Mouse (Mus musculus): ENCODE data around the gene Agap3. TPM values are rescaled to one million over a fixed set of nuclear protein-coding genes. Genes with fewer than 3 reads are reported as not detected.

Agap3 gene
- 9.0 and 10.3 TPM in 2 replicates for polyA plus RNA-seq (2015; fragmentation: Nextera tagmentation; extraction: Ambion mirVana)

DNA sequence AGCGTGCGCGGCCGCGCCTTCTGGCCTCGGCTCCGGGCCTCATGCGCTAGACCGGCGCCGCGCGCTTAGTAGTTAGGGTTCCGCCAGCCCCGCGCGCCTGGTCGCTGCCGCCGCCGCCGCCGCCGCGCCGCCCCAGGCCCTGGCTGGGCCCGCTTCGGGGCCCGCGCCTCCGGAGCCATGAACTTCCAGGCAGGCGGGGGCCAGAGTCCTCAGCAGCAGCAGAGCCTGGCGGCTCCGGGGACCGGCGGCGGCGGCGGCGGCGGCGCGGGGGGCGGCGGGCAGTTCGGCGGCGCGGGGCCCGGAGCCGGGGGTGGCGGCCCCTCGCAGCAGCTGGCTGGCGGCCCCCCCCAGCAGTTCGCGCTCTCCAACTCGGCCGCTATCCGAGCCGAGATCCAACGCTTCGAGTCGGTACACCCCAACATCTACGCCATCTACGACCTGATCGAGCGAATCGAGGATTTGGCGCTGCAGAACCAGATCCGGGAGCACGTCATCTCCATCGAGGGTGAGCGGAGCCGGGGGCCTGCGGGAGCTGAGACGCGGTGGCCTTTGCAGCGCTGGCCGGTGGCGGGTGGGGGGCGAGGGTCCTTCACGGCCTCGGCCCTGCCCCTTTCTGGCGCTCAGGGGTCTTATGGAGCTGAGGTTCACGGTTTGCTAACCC is at the start of gene Agap3:
TSS of gene Agap3 (plus strand) at position 148 of the 661 bp plus-strand sequence.
- Histone ChIP-seq H3K4me2 (peak within 1 kb of the TSS; percentile 100), H3K27ac (peak within 1 kb of the TSS; percentile 95), H3K9me3 (replicated peaks) (no peaks in the 10 kb centered on the region), H3K9ac (peak within 1 kb of the TSS; percentile 93), H3K4me3 (replicated peaks) (peak within 1 kb of the TSS; percentile 85), H3K36me3 (peaks cover 11% of the 10 kb centered on the region; the same call in 1 of the 2 replicates), H3K27me3 (no peaks in the 10 kb centered on the region), H3K4me1 (replicated peaks) (peaks cover 71% of the 10 kb centered on the region)
- peak; percentile 32 for DNase-seq
- no peak; the same call in 1 of the 2 replicates for ATAC-seq (ENCODE audit: low read depth)
- WGBS (ENCODE audit: insufficient replicate concordance), result under 1% methylated on average over 76 of the region's 85 CpGs

- Histone ChIP-seq H3K4me3 (replicated peaks) (no peak overlapping the region), H3K27ac (peak overlapping the region; percentile 2), H3K9me3 (replicated peaks) (no peaks in the 10 kb centered on the region), H3K27me3 (no peaks in the 10 kb centered on the region), H3K4me1 (replicated peaks) (peaks cover 22% of the 10 kb centered on the region), H3K36me3 (peaks cover 73% of the 10 kb centered on the region), H3K4me2 (no peak overlapping the region), H3K9ac (no peak overlapping the region)
- 58% methylated on average over 6 of the region's 6 CpGs for WGBS (ENCODE audit: insufficient replicate concordance)
- no peak for ATAC-seq (ENCODE audit: low read depth)
- DNase-seq, result no peak
Observed at GRCm38 (mm10) chr5:24404594-24405360, 47.2 kb upstream of the Agap3 start.

GRCm38 (mm10) chr5:24405389-24405876 is 46.5 kb upstream of the Agap3 start:
- H3K9ac ChIP-seq, result no peak overlapping the region
- no peaks in the 10 kb centered on the region for H3K9me3 ChIP-seq (replicated peaks)
- ATAC-seq (ENCODE audit: low read depth) (no peak), DNase-seq (no peak)
- peak overlapping the region; percentile 2; the same call in 1 of the 2 replicates for H3K27ac ChIP-seq
- H3K4me2 ChIP-seq, result no peak overlapping the region
- peaks cover 67% of the 10 kb centered on the region for H3K36me3 ChIP-seq
- no peak overlapping the region for H3K4me3 ChIP-seq (replicated peaks)
- H3K27me3 ChIP-seq, result no peaks in the 10 kb centered on the region
- WGBS (ENCODE audit: insufficient replicate concordance), result 58% methylated on average over 3 of the region's 3 CpGs
- peaks cover 22% of the 10 kb centered on the region for H3K4me1 ChIP-seq (replicated peaks)

GRCm38 (mm10) chr5:24408651-24409050 is 43.3 kb upstream of the Agap3 start:
- H3K4me2 ChIP-seq, result no peak overlapping the region
- H3K36me3 ChIP-seq, result peaks cover 36% of the 10 kb centered on the region
- ATAC-seq (ENCODE audit: low read depth), result no peak
- H3K27ac ChIP-seq, result no peak overlapping the region
- H3K9ac ChIP-seq, result no peak overlapping the region
- peaks cover 22% of the 10 kb centered on the region for H3K4me1 ChIP-seq (replicated peaks)
- DNase-seq, result no peak
- WGBS (ENCODE audit: insufficient replicate concordance), result 76% methylated on average over 13 of the region's 13 CpGs
- H3K9me3 ChIP-seq (replicated peaks), result no peaks in the 10 kb centered on the region
- peaks cover 27% of the 10 kb centered on the region for H3K27me3 ChIP-seq
- H3K4me3 ChIP-seq (replicated peaks), result no peak overlapping the region

DNA sequence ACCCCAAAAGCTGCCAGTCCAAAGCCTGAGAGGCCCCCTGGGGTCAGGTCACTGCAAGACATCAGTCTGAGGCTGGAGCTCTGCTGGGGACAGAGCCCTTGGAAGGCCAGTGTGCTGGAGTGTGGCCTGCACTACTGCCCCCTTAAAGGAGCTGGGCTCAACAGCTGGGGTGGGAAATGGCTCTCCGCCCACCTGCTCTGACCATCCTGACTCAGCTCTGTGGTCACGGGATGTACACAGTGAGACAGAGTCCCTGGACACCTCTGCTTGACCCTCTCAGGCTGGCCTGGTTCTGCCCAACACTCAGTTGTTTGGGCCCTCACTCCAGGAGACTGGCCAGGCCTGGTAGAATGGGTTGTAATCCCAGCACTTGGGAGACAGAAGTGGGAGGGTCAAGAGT is 42.5 kb upstream of the Agap3 start:
- Histone ChIP-seq H3K27me3 (peaks cover 35% of the 10 kb centered on the region), H3K4me2 (no peak overlapping the region), H3K9ac (no peak overlapping the region), H3K4me3 (replicated peaks) (no peak overlapping the region), H3K4me1 (replicated peaks) (peaks cover 15% of the 10 kb centered on the region), H3K27ac (no peak overlapping the region), H3K36me3 (peaks cover 30% of the 10 kb centered on the region), H3K9me3 (replicated peaks) (no peaks in the 10 kb centered on the region)
- 75% methylated on average over 2 of the region's 2 CpGs for WGBS (ENCODE audit: insufficient replicate concordance)
- no peak for ATAC-seq (ENCODE audit: low read depth)
- DNase-seq, result no peak

DNA sequence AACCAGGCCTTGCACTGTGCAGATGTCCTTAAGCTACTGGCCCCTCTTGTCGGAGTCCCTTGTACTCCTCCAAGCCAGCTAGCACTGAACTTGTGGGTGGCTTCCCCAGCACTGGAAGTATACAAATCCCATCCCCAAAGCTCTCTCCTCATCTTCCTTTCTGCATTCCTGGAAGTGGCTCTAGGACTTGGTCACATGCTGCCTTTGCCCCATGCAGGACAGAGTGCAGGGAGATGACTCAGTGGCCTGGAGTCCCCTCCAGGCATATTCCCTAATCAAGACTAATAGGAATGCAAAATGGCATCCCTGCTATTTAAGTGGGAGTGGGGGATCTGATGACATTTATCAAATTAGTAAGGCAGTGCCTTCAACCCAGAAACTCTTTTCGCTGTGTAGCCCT is 39.9 kb upstream of the Agap3 start:
- 69% methylated on average over 2 of the region's 2 CpGs for WGBS (ENCODE audit: insufficient replicate concordance)
- ATAC-seq (ENCODE audit: low read depth), result no peak

GRCm38 (mm10) chr5:24413042-24413693 is 38.8 kb upstream of the Agap3 start, which contains the start of gene Asic3:
TSS of gene Asic3 (plus strand) at chr5:24413392.
- no peak within 1 kb of the TSS for H3K27ac ChIP-seq
- H3K4me3 ChIP-seq (replicated peaks), result no peak within 1 kb of the TSS
- 0 out of 2 replicates have a peak, but pooled peaks cover under 1% of the 10 kb centered on the region for H3K36me3 ChIP-seq
- no peaks in the 10 kb centered on the region for H3K9me3 ChIP-seq (replicated peaks)
- DNase-seq (no peak), ATAC-seq (ENCODE audit: low read depth) (no peak)
- H3K27me3 ChIP-seq, result peaks cover 45% of the 10 kb centered on the region
- no peak within 1 kb of the TSS for H3K4me2 ChIP-seq
- no peak within 1 kb of the TSS for H3K9ac ChIP-seq
- WGBS (ENCODE audit: insufficient replicate concordance), result 32% methylated on average over 11 of the region's 11 CpGs
- H3K4me1 ChIP-seq (replicated peaks), result peaks cover 3% of the 10 kb centered on the region; the same call in 1 of the 2 replicates

More for the DNA sequence above, 39.9 kb upstream of the Agap3 start:
- Histone ChIP-seq H3K4me2 (no peak overlapping the region), H3K27ac (no peak overlapping the region), H3K4me3 (replicated peaks) (no peak overlapping the region), H3K9ac (no peak overlapping the region), H3K36me3 (peaks cover 10% of the 10 kb centered on the region), H3K27me3 (peaks cover 45% of the 10 kb centered on the region), H3K4me1 (replicated peaks) (peaks cover 3% of the 10 kb centered on the region; the same call in 1 of the 2 replicates), H3K9me3 (replicated peaks) (no peaks in the 10 kb centered on the region)
- no peak for DNase-seq

DNA sequence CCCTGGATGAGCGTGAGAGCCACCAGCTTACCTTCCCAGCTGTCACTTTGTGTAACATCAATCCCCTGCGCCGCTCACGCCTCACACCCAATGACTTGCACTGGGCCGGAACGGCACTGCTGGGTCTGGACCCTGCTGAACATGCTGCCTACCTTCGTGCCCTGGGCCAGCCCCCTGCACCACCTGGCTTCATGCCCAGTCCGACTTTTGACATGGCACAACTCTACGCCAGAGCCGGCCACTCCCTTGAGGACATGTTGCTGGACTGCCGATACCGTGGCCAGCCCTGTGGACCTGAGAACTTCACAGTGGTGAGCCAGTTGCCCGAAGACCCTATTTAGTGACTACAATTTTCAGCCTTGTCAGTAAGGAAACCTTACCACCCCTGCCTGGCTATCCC is 38.0 kb upstream of the Agap3 start:
- Histone ChIP-seq H3K4me1 (replicated peaks) (peaks cover 3% of the 10 kb centered on the region; the same call in 1 of the 2 replicates), H3K27me3 (peaks cover 45% of the 10 kb centered on the region), H3K27ac (no peak overlapping the region), H3K9ac (no peak overlapping the region), H3K4me2 (no peak overlapping the region), H3K4me3 (replicated peaks) (no peak overlapping the region), H3K9me3 (replicated peaks) (no peaks in the 10 kb centered on the region), H3K36me3 (0 out of 2 replicates have a peak, but pooled peaks cover 2% of the 10 kb centered on the region)
- 69% methylated on average over 13 of the region's 13 CpGs for WGBS (ENCODE audit: insufficient replicate concordance)
- ATAC-seq (ENCODE audit: low read depth), result no peak
- DNase-seq, result no peak

GRCm38 (mm10) chr5:24416222-24416736 is 35.7 kb upstream of the Agap3 start:
- H3K4me2 ChIP-seq, result no peak overlapping the region
- no peak overlapping the region for H3K9ac ChIP-seq
- no peak overlapping the region for H3K27ac ChIP-seq
- H3K4me1 ChIP-seq (replicated peaks), result peaks cover 3% of the 10 kb centered on the region; the same call in 1 of the 2 replicates
- H3K4me3 ChIP-seq (replicated peaks), result no peak overlapping the region
- peaks cover 12% of the 10 kb centered on the region for H3K36me3 ChIP-seq
- DNase-seq, result peak; percentile 48
- WGBS (ENCODE audit: insufficient replicate concordance), result 9% methylated on average over 21 of the region's 21 CpGs
- H3K27me3 ChIP-seq, result peaks cover 42% of the 10 kb centered on the region
- peak; percentile 63 for ATAC-seq (ENCODE audit: low read depth)
- no peaks in the 10 kb centered on the region for H3K9me3 ChIP-seq (replicated peaks)

DNA sequence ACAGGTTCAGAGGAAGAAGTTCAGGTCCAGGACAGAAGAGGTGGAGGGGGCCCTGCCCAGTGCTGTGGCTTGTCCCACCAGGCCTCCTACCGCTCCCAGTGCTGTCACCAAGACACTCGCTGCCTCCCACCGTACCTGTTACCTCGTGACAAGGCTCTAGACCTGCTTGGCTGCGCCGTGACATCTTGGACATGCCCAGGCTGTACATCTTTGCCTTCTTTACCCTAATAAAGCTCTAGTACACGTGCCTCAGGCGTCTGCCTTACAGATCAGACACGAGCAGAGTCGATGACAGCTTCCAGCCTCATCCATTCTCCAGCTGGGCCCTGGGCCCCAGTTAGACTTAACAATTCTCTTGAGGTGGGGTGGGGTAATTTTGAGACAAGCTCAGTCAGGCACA is 34.4 kb upstream of the Agap3 start:
- 76% methylated on average over 10 of the region's 10 CpGs for whole genome bisulfite sequencing (ENCODE audit: insufficient replicate concordance)
- no peak overlapping the region for H3K9ac ChIP-seq
- peaks cover 29% of the 10 kb centered on the region for H3K27me3 ChIP-seq
- peaks cover 7% of the 10 kb centered on the region for H3K4me1 ChIP-seq (replicated peaks)
- no peaks in the 10 kb centered on the region for H3K9me3 ChIP-seq (replicated peaks)
- no peak for ATAC-seq (ENCODE audit: low read depth)
- H3K4me3 ChIP-seq (replicated peaks), result no peak overlapping the region
- H3K36me3 ChIP-seq, result peaks cover 12% of the 10 kb centered on the region
- H3K27ac ChIP-seq, result no peak overlapping the region
- no peak for DNase-seq
- H3K4me2 ChIP-seq, result no peak overlapping the region

GRCm38 (mm10) chr5:24420381-24420780 is 31.6 kb upstream of the Agap3 start:
- Histone ChIP-seq H3K27ac (no peak overlapping the region), H3K4me1 (replicated peaks) (peaks cover 23% of the 10 kb centered on the region), H3K9ac (no peak overlapping the region), H3K4me3 (replicated peaks) (no peak overlapping the region), H3K36me3 (peaks cover 12% of the 10 kb centered on the region), H3K9me3 (replicated peaks) (no peaks in the 10 kb centered on the region), H3K27me3 (peaks cover 5% of the 10 kb centered on the region; the same call in 1 of the 2 replicates), H3K4me2 (no peak overlapping the region)
- WGBS (ENCODE audit: insufficient replicate concordance), result 87% methylated on average over 9 of the region's 9 CpGs
- DNase-seq (no peak), ATAC-seq (ENCODE audit: low read depth) (no peak)

All from liver, embryonic 13.5 days (tissue).